In the genomic region with DNA sequence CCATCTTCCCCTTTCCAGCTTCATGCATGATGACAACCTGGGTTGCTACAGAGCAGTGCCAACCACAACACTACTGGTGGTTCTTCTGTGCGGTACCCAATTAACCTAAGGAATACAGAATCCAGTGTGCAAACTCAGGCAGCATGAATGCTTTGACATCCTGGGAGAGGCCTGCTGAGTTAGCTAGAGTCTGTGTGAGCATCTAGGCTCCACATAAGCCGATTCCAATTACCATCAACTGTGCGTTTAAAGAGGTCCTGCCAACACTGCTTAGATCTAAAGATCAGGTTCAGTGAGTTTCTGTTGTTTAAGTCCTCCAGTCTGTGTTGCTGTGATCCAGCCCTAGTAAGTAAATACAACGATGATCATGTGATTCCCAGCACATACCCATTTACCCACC, we compare ENCODE assay signal across 24 mouse cellular contexts. TPM values are rescaled to one million over a fixed set of nuclear protein-coding genes. Genes with fewer than 3 reads are reported as not detected.
DNase-seq lines count a peak whose midpoint lies in the region; ATAC-seq and TF ChIP-seq lines count a peak whose summit lies in the region.
"Had no signal": no experiment of that assay in that cellular context is flagged by ENCODE, and none has a peak within 500 bp of the region (broad histone marks: within the 10 kb centered on the region; RNA-seq: fewer than 3 reads in every experiment).

No protein-coding gene starts in this region.

- 89% methylated on average over 4 of the region's 4 CpGs for WGBS in heart, embryonic 12.5 days
- 71% methylated on average over 4 of the region's 4 CpGs for whole genome bisulfite sequencing in midbrain, postnatal 0 days
- 86% methylated on average over 4 of the region's 4 CpGs for WGBS in midbrain, embryonic 11.5 days
- WGBS in intestine, embryonic 16.5 days = 93% methylated on average over 4 of the region's 4 CpGs

- ATAC-seq in heart, embryonic 12.5 days (ENCODE audit: insufficient number of reproducible peaks, low FRiP score) = no peak
- ATAC-seq in midbrain, postnatal 0 days (ENCODE audit: low FRiP score) = no peak
- ATAC-seq in midbrain, embryonic 11.5 days (ENCODE audit: low FRiP score) = no peak
- no peak for ATAC-seq in intestine, embryonic 16.5 days
- ATAC-seq: activated CD4-positive, CD25-positive, alpha-beta regulatory T cell, adult 4 months; CD4-positive, CD25-positive, alpha-beta regulatory T cell, adult 4 months; forebrain, embryonic 14.5 days; forebrain, postnatal 0 days had no signal

- no peak overlapping the region for H3K9ac ChIP-seq in heart, embryonic 12.5 days
- H3K9ac ChIP-seq in midbrain, postnatal 0 days (replicated peaks; ENCODE audit: low read length, poor library complexity, severe bottlenecking) = no peak overlapping the region
- no peak overlapping the region for H3K9ac ChIP-seq in midbrain, embryonic 11.5 days (ENCODE audit: low read length)
- no peak overlapping the region for H3K9ac ChIP-seq in intestine, embryonic 16.5 days (ENCODE audit: low read depth, low read length)
- H3K9ac ChIP-seq: embryonic facial prominence, embryonic 15.5 days; forebrain, postnatal 0 days; hindbrain, embryonic 14.5 days had no signal

- no peak overlapping the region for H3K4me3 ChIP-seq in heart, embryonic 12.5 days
- H3K4me3 ChIP-seq in midbrain, postnatal 0 days (ENCODE audit: low read depth, low read length) = no peak overlapping the region
- no peak overlapping the region for H3K4me3 ChIP-seq in midbrain, embryonic 11.5 days (ENCODE audit: low read depth, low read length)
- H3K4me3 ChIP-seq in intestine, embryonic 16.5 days (ENCODE audit: low read length) = no peak overlapping the region
- H3K4me3 ChIP-seq: embryonic facial prominence, embryonic 15.5 days; hindbrain, embryonic 10.5 days had no signal

- intact Hi-C loops in heart, postnatal 10 days (cut with DNase I) = no loop called here

- H3K27me3 ChIP-seq in heart, embryonic 12.5 days (replicated peaks) = no peaks in the 10 kb centered on the region
- H3K27me3 ChIP-seq in midbrain, postnatal 0 days (ENCODE audit: insufficient read depth, low read length) = no peaks in the 10 kb centered on the region
- H3K27me3 ChIP-seq in midbrain, embryonic 11.5 days (ENCODE audit: control insufficient read depth, insufficient read depth, low read length) = no peaks in the 10 kb centered on the region
- no peaks in the 10 kb centered on the region for H3K27me3 ChIP-seq in intestine, embryonic 16.5 days (replicated peaks; ENCODE audit: control insufficient read depth, insufficient read depth, low read length)
- H3K27me3 ChIP-seq: embryonic facial prominence, embryonic 15.5 days had no signal

- H3K9me3 ChIP-seq in heart, embryonic 12.5 days (replicated peaks) = 0 out of 2 replicates have a peak, but pooled peaks cover 2% of the 10 kb centered on the region
- H3K9me3 ChIP-seq in midbrain, postnatal 0 days (ENCODE audit: low read length) = 0 out of 2 replicates have a peak, but pooled peaks cover 3% of the 10 kb centered on the region
- no peaks in the 10 kb centered on the region for H3K9me3 ChIP-seq in midbrain, embryonic 11.5 days (ENCODE audit: control insufficient read depth, low read length)
- H3K9me3 ChIP-seq in intestine, embryonic 16.5 days (ENCODE audit: control insufficient read depth, low read length) = peaks cover 2% of the 10 kb centered on the region; the same call in 1 of the 2 replicates
- H3K9me3 ChIP-seq: embryonic facial prominence, embryonic 15.5 days; hindbrain, embryonic 10.5 days had no signal

- peaks cover 34% of the 10 kb centered on the region for H3K4me1 ChIP-seq in heart, embryonic 12.5 days (replicated peaks)
- no peaks in the 10 kb centered on the region for H3K4me1 ChIP-seq in midbrain, postnatal 0 days (ENCODE audit: insufficient read depth, low read length)
- no peaks in the 10 kb centered on the region for H3K4me1 ChIP-seq in midbrain, embryonic 11.5 days (ENCODE audit: control insufficient read depth, insufficient read depth, low read length)
- no peaks in the 10 kb centered on the region for H3K4me1 ChIP-seq in intestine, embryonic 16.5 days (ENCODE audit: control insufficient read depth, insufficient read depth, low read length)
- H3K4me1 ChIP-seq: embryonic facial prominence, embryonic 15.5 days had no signal

- no peak for TF ChIP-seq CTCF in midbrain, postnatal 0 days (IDR thresholded peaks at IDR 0.05)

- no peaks in the 10 kb centered on the region for H3K36me3 ChIP-seq in heart, embryonic 12.5 days
- no peaks in the 10 kb centered on the region for H3K36me3 ChIP-seq in midbrain, postnatal 0 days (ENCODE audit: insufficient read depth, low read length)
- H3K36me3 ChIP-seq in midbrain, embryonic 11.5 days (ENCODE audit: control insufficient read depth, insufficient read depth, low read length) = no peaks in the 10 kb centered on the region
- H3K36me3 ChIP-seq in intestine, embryonic 16.5 days (ENCODE audit: control insufficient read depth, insufficient read depth, low read length) = no peaks in the 10 kb centered on the region
- H3K36me3 ChIP-seq: embryonic facial prominence, embryonic 15.5 days; hindbrain, embryonic 10.5 days had no signal

- peak overlapping the region; percentile 86; the same call in 1 of the 2 replicates for H3K27ac ChIP-seq in heart, embryonic 12.5 days (ENCODE audit: poor library complexity, severe bottlenecking)
- no peak overlapping the region for H3K27ac ChIP-seq in midbrain, postnatal 0 days (ENCODE audit: low read depth, low read length)
- no peak overlapping the region for H3K27ac ChIP-seq in midbrain, embryonic 11.5 days (ENCODE audit: low read depth, low read length)
- no peak overlapping the region for H3K27ac ChIP-seq in intestine, embryonic 16.5 days (ENCODE audit: low read length)
- H3K27ac ChIP-seq: embryonic facial prominence, embryonic 15.5 days; hindbrain, embryonic 10.5 days; hindbrain, embryonic 14.5 days had no signal

- H3K4me2 ChIP-seq in heart, embryonic 12.5 days = no peak overlapping the region
- no peak overlapping the region for H3K4me2 ChIP-seq in midbrain, postnatal 0 days (ENCODE audit: low read depth, low read length, poor library complexity, severe bottlenecking)
- H3K4me2 ChIP-seq in midbrain, embryonic 11.5 days = no peak overlapping the region
- no peak overlapping the region for H3K4me2 ChIP-seq in intestine, embryonic 16.5 days (ENCODE audit: low read depth, low read length)
- H3K4me2 ChIP-seq: embryonic facial prominence, embryonic 15.5 days; hindbrain, embryonic 14.5 days had no signal

- no peak for DNase-seq in heart, postnatal 10 days
- DNase-seq in midbrain, postnatal 0 days (ENCODE audit: low spot score) = peak; percentile 52
- DNase-seq in midbrain, embryonic 11.5 days (ENCODE audit: low spot score, missing footprints) = no peak
- peak; percentile 86 for DNase-seq in retina, embryonic 14.5 days (ENCODE audit: low spot score)
- DNase-seq in ovary, adult 18-20 months (ENCODE audit: low spot score) = no peak
- DNase-seq: adrenal gland, adult 8-10 months; adrenal gland, postnatal 25 days; cerebellum, adult 11-12 months; cerebellum, adult 8-10 months; cerebellum, postnatal 10 days; cerebellum, postnatal 36 days; embryo, embryonic 11 days; forebrain, postnatal 0 days; gastrocnemius, postnatal 25 days; heart, postnatal 36 days; kidney, adult 11 months had no signal

RNA-seq across cellular contexts. Expression of gene Gpr135, which starts 50.6 kb away (rescaled TPM):
- 0.55 and 0.56 TPM in 2 replicates for polyA plus RNA-seq in heart, embryonic 12.5 days (2016; fragmentation: Nextera tagmentation; extraction: Ambion mirVana)
- total RNA-seq in heart, postnatal 10 days (2021) = under 1 TPM; 0.64 to 0.79 TPM
- total RNA-seq in midbrain, postnatal 0 days (2014; rRNA removed) = 23.4 and 23.5 TPM in 2 replicates
- polyA plus RNA-seq in midbrain, postnatal 0 days (2015; fragmentation: Nextera tagmentation; extraction: Ambion mirVana) = 11.3 and 12.8 TPM in 2 replicates
- polyA plus RNA-seq in midbrain, embryonic 11.5 days (2014; fragmentation: Nextera tagmentation; extraction: Ambion mirVana) = 0.57 and 1.2 TPM in 2 replicates
- polyA plus RNA-seq in intestine, embryonic 16.5 days (2015; fragmentation: Nextera tagmentation; extraction: Ambion mirVana) = 0.36 and 0.38 TPM in 2 replicates
- polyA plus RNA-seq: activated CD4-positive, CD25-positive, alpha-beta regulatory T cell, adult 4 months had no signal

Comparison
In these comparisons a context has a peak if more than half of its experiments do, and no peak if none do; other contexts are left out.
1. DNase-seq: peak in midbrain, postnatal 0 days (single experiment) and retina, embryonic 14.5 days (single experiment); none in heart, postnatal 10 days (0 of 2), midbrain, embryonic 11.5 days (single experiment) and ovary, adult 18-20 months (single experiment).